Mouse (Mus musculus): ENCODE data around the gene Gm10197. TPM values are rescaled to one million over a fixed set of nuclear protein-coding genes. Genes with fewer than 3 reads are reported as not detected.

Gene Gm10197
- polyA plus RNA-seq, 1 experiment = not detected

DNA sequence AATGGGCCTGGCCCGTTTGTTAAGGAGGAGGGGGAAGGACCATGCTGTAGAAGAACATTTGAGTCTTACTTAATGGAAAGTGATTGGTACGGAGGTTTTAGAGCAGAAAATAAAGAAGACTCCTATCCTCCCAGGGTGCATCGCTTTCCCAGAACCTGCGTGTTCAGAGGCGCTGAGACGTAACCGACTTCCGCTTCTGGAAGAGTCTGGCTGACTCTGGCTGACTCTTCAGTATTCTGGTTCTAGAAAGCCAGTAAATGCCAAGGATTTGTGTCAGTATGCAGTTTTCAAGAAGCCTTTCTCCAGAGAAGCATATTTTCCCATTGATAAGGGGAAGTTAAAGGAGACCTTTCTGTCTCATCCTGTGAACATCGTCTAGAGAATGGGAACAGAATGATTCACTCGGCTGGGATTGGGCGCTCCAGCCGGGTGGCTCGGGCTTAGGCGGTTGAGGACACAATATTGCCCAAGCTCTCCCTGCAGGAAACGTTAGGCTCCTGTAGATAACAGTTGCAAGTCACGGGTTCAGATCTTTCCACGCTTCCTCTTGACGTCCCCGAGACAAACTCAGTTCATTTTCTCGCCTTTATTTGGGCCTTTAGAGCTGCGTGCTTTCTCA is 39.6 kb downstream of the Gm10197 start:
- TF ChIP-seq GATA1 (IDR thresholded peaks at IDR 0.05; ENCODE audit: low read length) = no peak
- TF ChIP-seq TAL1 (IDR thresholded peaks at IDR 0.05; ENCODE audit: low read length) = no peak
- H3K4me1 ChIP-seq (ENCODE audit: control insufficient read depth) = peaks cover 72% of the 10 kb centered on the region

DNA sequence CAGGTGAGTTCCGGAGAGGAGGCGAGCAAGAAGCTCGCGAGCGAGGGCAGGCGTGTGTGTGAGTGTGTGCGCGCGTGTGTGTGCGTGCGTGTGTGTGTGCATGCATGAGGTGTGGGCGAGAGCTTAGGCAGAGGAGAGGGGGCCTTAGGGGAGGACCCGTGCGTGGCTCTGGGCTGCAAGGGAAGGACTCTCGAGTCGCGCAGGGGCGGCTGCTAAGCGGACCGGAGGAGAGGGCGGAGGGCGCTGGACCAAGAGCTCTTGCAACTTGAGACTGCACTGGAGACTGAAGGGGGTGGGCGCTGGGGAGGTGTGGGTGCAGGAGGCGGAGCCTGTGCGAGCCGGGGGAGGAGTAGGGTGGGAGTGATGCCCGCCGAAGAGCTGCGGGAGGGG is 41.6 kb downstream of the Gm10197 start:
- H3K4me1 ChIP-seq (ENCODE audit: control insufficient read depth) = peaks cover 82% of the 10 kb centered on the region
- no peaks in the 10 kb centered on the region for H3K27me3 ChIP-seq (ENCODE audit: control insufficient read depth)
- H3K4me3 ChIP-seq (replicated peaks) = peak overlapping the region; percentile 99
- TF ChIP-seq GATA1 (IDR thresholded peaks at IDR 0.05; ENCODE audit: low read length) (no peak), TAL1 (IDR thresholded peaks at IDR 0.05; ENCODE audit: low read length) (no peak)
- peaks cover 46% of the 10 kb centered on the region for H3K36me3 ChIP-seq (ENCODE audit: control insufficient read depth)
- no peaks in the 10 kb centered on the region for H3K9me3 ChIP-seq (ENCODE audit: control insufficient read depth, low read length)

More for the DNA sequence above, 39.6 kb downstream of the Gm10197 start:
- Histone ChIP-seq H3K9me3 (ENCODE audit: control insufficient read depth, low read length) (no peaks in the 10 kb centered on the region), H3K4me3 (replicated peaks) (no peak overlapping the region), H3K36me3 (ENCODE audit: control insufficient read depth) (peaks cover 62% of the 10 kb centered on the region), H3K27me3 (ENCODE audit: control insufficient read depth) (no peaks in the 10 kb centered on the region)

DNA sequence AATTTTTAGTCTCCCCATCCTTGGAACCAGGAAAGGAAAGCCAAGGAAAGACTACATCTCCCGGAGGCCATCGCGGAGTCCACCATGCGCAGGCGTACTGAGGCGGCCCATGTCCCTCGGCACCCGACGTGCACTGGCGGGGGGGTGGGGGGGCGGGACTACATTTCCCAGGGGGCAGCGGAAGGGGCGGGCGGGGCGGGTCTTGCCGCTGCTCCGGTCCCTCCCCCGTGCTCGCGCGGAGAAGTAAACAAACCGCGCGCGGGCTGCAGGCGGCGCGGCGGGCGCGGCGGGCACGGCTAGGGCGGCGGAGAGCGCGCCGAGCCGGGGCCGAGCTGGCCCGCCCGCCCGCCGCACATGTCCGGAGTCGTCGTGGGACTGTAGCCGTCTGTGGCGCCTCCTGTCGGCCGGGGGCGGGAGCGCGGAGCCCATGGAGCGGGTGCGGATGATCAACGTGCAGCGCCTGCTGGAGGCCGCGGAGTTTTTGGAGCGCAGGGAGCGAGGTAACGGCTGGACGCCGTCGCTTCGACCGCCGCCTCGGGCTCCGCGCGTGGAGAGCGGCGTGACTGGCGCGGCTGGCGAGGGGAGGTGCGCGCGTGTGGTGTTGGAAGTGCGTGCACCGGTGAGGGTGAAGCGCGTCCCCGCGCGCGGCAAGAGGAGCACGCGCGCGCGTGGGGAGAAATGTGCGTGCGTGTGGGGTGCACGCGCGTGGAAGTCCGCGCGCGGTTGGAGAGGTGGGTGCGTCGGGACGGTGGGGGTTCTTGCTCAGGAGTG is 42.2 kb downstream of the Gm10197 start:
- Histone ChIP-seq H3K27me3 (ENCODE audit: control insufficient read depth) (no peaks in the 10 kb centered on the region), H3K36me3 (ENCODE audit: control insufficient read depth) (peaks cover 40% of the 10 kb centered on the region), H3K4me3 (replicated peaks) (peak overlapping the region; percentile 99), H3K9me3 (ENCODE audit: control insufficient read depth, low read length) (no peaks in the 10 kb centered on the region), H3K4me1 (ENCODE audit: control insufficient read depth) (peaks cover 83% of the 10 kb centered on the region)
- TF ChIP-seq TAL1 (IDR thresholded peaks at IDR 0.05; ENCODE audit: low read length) = no peak
- TF ChIP-seq GATA1 (IDR thresholded peaks at IDR 0.05; ENCODE audit: low read length) = no peak

DNA sequence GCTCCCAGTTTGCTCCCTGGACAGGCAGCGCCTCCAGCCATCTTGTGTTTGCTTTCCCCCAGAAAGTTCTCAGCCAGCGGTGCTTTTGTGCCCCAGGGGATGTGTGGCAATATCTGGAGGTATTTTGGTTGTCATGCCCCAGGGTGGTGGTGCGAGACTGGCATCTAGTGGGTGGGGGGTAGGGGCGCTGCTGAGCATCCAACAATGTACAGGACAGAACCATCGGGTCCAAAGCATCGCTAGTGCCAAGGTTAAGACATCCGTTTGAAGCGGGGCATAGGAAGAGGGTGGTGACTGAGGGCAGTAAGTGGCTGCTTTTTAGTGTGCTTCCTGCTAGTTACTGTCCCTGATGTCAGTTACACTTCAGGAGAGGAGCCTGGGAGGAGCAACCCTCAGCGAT is 43.5 kb downstream of the Gm10197 start:
- Histone ChIP-seq H3K27me3 (ENCODE audit: control insufficient read depth) (no peaks in the 10 kb centered on the region), H3K4me3 (replicated peaks) (no peak overlapping the region), H3K9me3 (ENCODE audit: control insufficient read depth, low read length) (no peaks in the 10 kb centered on the region), H3K4me1 (ENCODE audit: control insufficient read depth) (peaks cover 88% of the 10 kb centered on the region), H3K36me3 (ENCODE audit: control insufficient read depth) (peaks cover 40% of the 10 kb centered on the region)
- TF ChIP-seq GATA1 (IDR thresholded peaks at IDR 0.05; ENCODE audit: low read length) = no peak
- no peak for TF ChIP-seq TAL1 (IDR thresholded peaks at IDR 0.05; ENCODE audit: low read length)

DNA sequence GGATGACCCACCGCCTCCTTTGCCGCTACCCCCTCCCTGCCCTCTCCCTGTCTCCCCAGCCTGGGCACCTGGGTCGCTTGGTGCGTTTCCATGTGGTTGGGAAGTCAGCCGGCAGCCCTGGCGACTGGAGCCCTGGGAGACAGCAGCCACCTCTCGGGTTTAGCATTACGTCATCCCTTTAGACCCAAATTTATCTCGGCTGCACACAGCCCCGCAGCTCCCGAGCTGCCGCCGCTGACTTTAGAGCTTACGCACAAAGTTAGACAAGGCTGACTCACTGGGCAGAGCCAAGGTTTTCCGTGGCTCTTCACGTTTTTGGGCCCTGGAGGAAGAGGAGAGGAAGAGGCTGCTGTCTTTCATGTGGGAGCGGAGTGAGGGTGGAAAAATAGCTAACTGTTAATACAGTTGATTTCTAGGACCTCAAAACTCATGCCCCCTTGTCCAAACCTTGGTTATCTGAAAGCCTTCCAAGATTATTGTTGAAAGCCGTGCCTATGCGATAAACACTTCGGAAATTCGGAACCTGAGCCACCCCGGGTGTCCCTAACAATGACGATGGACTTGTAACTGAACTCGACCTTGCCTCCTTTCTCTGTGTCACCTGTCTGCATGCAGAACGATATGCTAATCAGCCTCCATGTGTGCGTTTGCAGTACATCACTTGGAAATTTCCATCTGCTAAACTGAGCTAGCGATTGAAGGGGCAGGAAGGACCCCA is 45.8 kb downstream of the Gm10197 start:
- TF ChIP-seq GATA1 (IDR thresholded peaks at IDR 0.05; ENCODE audit: low read length) = peak; percentile 51
- peak; percentile 53; the same call in 2 of the 3 replicates for TF ChIP-seq TAL1 (IDR thresholded peaks at IDR 0.05; ENCODE audit: low read length)
- no peaks in the 10 kb centered on the region for H3K9me3 ChIP-seq (ENCODE audit: control insufficient read depth, low read length)
- H3K4me1 ChIP-seq (ENCODE audit: control insufficient read depth) = peaks cover 88% of the 10 kb centered on the region
- H3K36me3 ChIP-seq (ENCODE audit: control insufficient read depth) = peaks cover 26% of the 10 kb centered on the region
- no peaks in the 10 kb centered on the region for H3K27me3 ChIP-seq (ENCODE audit: control insufficient read depth)
- peak overlapping the region; percentile 70 for H3K4me3 ChIP-seq (replicated peaks)

DNA sequence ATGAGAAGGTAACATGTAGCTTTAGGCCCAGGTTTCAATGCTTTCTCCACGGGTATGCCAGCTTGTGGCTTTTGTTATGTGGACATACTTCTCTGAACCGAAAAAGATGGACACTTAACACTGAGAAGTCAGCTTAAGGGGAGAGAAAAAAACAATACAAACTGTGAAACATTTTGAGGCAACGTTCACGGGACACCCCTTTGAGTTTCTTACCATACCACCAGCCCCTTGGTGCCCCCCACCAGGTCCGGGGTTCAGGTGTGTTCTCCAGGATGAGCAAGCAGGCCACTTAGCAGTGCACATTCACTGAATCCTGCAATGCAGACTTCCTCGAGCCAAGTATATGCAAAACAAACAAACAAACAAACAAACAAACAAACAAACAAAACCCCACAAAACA is 46.7 kb downstream of the Gm10197 start:
- Histone ChIP-seq H3K9me3 (ENCODE audit: control insufficient read depth, low read length) (no peaks in the 10 kb centered on the region), H3K27me3 (ENCODE audit: control insufficient read depth) (no peaks in the 10 kb centered on the region), H3K4me1 (ENCODE audit: control insufficient read depth) (peaks cover 88% of the 10 kb centered on the region), H3K36me3 (ENCODE audit: control insufficient read depth) (peaks cover 26% of the 10 kb centered on the region), H3K4me3 (replicated peaks) (peak overlapping the region; percentile 70)
- no peak for TF ChIP-seq GATA1 (IDR thresholded peaks at IDR 0.05; ENCODE audit: low read length)

DNA sequence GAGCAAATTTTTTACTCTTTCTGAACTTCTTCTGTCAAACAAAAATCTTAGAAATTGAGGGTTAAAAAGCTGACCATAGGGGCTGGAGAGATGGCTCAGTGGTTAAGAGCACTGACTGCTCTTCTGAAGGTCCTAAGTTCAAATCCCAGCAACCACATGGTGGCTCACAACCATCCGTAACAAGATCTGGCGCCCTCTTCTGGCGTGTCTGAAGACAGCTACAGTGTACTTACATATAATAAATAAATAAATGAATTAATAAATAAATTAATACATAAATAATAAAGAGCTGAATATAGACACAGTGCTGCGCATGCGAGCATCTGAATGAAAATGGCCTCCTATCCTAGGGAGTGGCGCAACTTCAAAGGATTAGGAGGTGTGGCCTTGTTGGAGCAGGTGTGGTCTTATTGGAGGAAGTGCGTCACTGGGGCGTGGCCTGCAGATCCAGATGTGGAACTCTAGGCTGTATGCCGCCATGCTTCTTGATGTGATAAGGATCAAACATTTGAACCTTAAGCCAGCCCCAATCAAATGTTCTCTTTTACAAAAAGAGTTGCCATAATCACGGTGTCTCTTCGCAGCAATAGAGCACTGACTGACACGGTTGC is 49.0 kb downstream of the Gm10197 start:
- H3K27me3 ChIP-seq (ENCODE audit: control insufficient read depth) = no peaks in the 10 kb centered on the region
- TF ChIP-seq TAL1 (IDR thresholded peaks at IDR 0.05; ENCODE audit: low read length) (no peak), GATA1 (IDR thresholded peaks at IDR 0.05; ENCODE audit: low read length) (no peak)
- no peak overlapping the region for H3K4me3 ChIP-seq (replicated peaks)
- H3K9me3 ChIP-seq (ENCODE audit: control insufficient read depth, low read length) = no peaks in the 10 kb centered on the region
- H3K36me3 ChIP-seq (ENCODE audit: control insufficient read depth) = peaks cover 28% of the 10 kb centered on the region
- H3K4me1 ChIP-seq (ENCODE audit: control insufficient read depth) = peaks cover 89% of the 10 kb centered on the region

Other genes with a start within 250 kb of the Gm10197 start
- 0.09 and 0.18 TPM in 2 replicates for gene Add3, start 231.3 kb downstream of the Gm10197 start, polyA plus RNA-seq (2012)
- 12.9 and 14.0 TPM in 2 replicates for gene Mxi1, start 61.2 kb downstream of the Gm10197 start, polyA plus RNA-seq (2012)
- gene Smndc1, start 18.8 kb upstream of the Gm10197 start, polyA plus RNA-seq (2012) = 5.3 and 6.5 TPM in 2 replicates
- gene Dusp5, start 157.3 kb upstream of the Gm10197 start, polyA plus RNA-seq (2012) = 0.10 and 0.18 TPM in 2 replicates
- gene Nutf2-ps1, start 217.3 kb upstream of the Gm10197 start, polyA plus RNA-seq (2012) = 9.7 and 12.5 TPM in 2 replicates
- gene Smc3, start 228.6 kb upstream of the Gm10197 start, polyA plus RNA-seq (2012) = 2.8 and 3.6 TPM in 2 replicates

Data from erythroblast, embryonic 14.5 days (primary cell).